In genomic region chr6:88898534-88899048, GRCm38 (mm10) we compare ENCODE assay signal across 7 mouse cellular contexts. TPM values are rescaled to one million over a fixed set of nuclear protein-coding genes. Genes with fewer than 3 reads are reported as not detected.
A peak's percentile ranks its signal among the peaks of the same experiment; 100 is the strongest.
DNase-seq lines count a peak whose midpoint lies in the region; ATAC-seq lines count a peak whose summit lies in the region.

Mcm2 (minus strand) TSS chr6:88898780.

- H3K27me3 ChIP-seq in intestine, embryonic 15.5 days (replicated peaks) = no peaks in the 10 kb centered on the region
- no peaks in the 10 kb centered on the region for H3K27me3 ChIP-seq in midbrain, embryonic 10.5 days (ENCODE audit: low read depth, poor library complexity, severe bottlenecking)

- no peaks in the 10 kb centered on the region for H3K9me3 ChIP-seq in intestine, embryonic 15.5 days
- no peaks in the 10 kb centered on the region for H3K9me3 ChIP-seq in midbrain, embryonic 10.5 days (replicated peaks)

- peak within 1 kb of the TSS; percentile 15 for H3K27ac ChIP-seq in intestine, embryonic 15.5 days
- H3K27ac ChIP-seq in midbrain, embryonic 10.5 days (replicated peaks) = peak within 1 kb of the TSS; percentile 98

- H3K4me1 ChIP-seq in intestine, embryonic 15.5 days (replicated peaks) = peaks cover 35% of the 10 kb centered on the region
- H3K4me1 ChIP-seq in midbrain, embryonic 10.5 days = peaks cover 56% of the 10 kb centered on the region

- DNase-seq in adrenal gland, adult 2 months = peak; percentile 98
- peak; percentile 95 for DNase-seq in embryo, embryonic 11.5 days (ENCODE audit: low read depth, low spot score)
- DNase-seq in gastrocnemius, postnatal 36 days = peak; percentile 90
- peak; percentile 89 to 95 for DNase-seq in left cerebral cortex, postnatal 25 days (ENCODE audit: low spot score in 2 of 2)
- peak; percentile 98 for DNase-seq in midbrain, embryonic 10.5 days (ENCODE audit: low spot score)
- DNase-seq in right cerebral cortex, postnatal 4 days = peak; percentile 90

- WGBS in intestine, embryonic 15.5 days = under 1% methylated on average over 33 of the region's 33 CpGs
- under 1% methylated on average over 33 of the region's 33 CpGs for WGBS in midbrain, embryonic 10.5 days

- peaks cover 9% of the 10 kb centered on the region; the same call in 1 of the 2 replicates for H3K36me3 ChIP-seq in intestine, embryonic 15.5 days
- H3K36me3 ChIP-seq in midbrain, embryonic 10.5 days = peaks cover 38% of the 10 kb centered on the region

- H3K4me3 ChIP-seq in intestine, embryonic 15.5 days (replicated peaks) = peak within 1 kb of the TSS; percentile 58
- peak within 1 kb of the TSS; percentile 86 for H3K4me3 ChIP-seq in midbrain, embryonic 10.5 days

- H3K4me2 ChIP-seq in intestine, embryonic 15.5 days (replicated peaks) = peak within 1 kb of the TSS; percentile 61

- peak within 1 kb of the TSS; percentile 64 for H3K9ac ChIP-seq in intestine, embryonic 15.5 days

- intact Hi-C loops in gastrocnemius, postnatal 36 days (cut with DNase I) = no loop called here
- intact Hi-C loops in left cerebral cortex, postnatal 25 days (cut with DNase I) = loop anchor here (10.0 kb wide), 1 partner anchor 784 kb away; no protein-coding TSS in a partner anchor

- peak; percentile 80 for ATAC-seq in intestine, embryonic 15.5 days

RNA-seq across cellular contexts. Expression of gene Mcm2, which starts in this region (rescaled TPM):
- 10 to 100 TPM; 18.1 to 33.1 TPM for total RNA-seq in adrenal gland, adult 2 months (2021)
- 24.4 and 33.4 TPM in 2 replicates for polyA plus RNA-seq in adrenal gland, adult 2 months (2012; rRNA removed)
- total RNA-seq in gastrocnemius, postnatal 36 days (2021) = 1 to 10 TPM; 4.2 to 5.6 TPM
- 106 and 107 TPM in 2 replicates for polyA plus RNA-seq in intestine, embryonic 15.5 days (2015; fragmentation: Nextera tagmentation; extraction: Ambion mirVana)
- 1 to 10 TPM; 3.2 to 4.9 TPM for total RNA-seq in left cerebral cortex, postnatal 25 days (2021)
- polyA plus RNA-seq in midbrain, embryonic 10.5 days (2016; fragmentation: Nextera tagmentation; extraction: Ambion mirVana) = 290 and 301 TPM in 2 replicates

Comparison
In these comparisons a context has a peak if more than half of its experiments do, and no peak if none do; other contexts are left out.
1. Peak in every context shown above with its lines: DNase-seq, ATAC-seq, H3K4me3 ChIP-seq and H3K27ac ChIP-seq.